Mouse (Mus musculus) lung, adult 2 months (tissue): ENCODE results near the gene Cdc42ep4. TPM values are rescaled to one million over a fixed set of nuclear protein-coding genes. Genes with fewer than 3 reads are reported as not detected.

Source experiments
- DNase-seq: peaks from one replicate; pipeline ENCODE4 v3.0.0; 2022
- H3K4me1 ChIP-seq: fragments of 200-500 bp; 2 replicates; pipeline ENCODE4 v1.6.1; 2011; ENCODE audit warnings: low read length; ENCODE audit not compliant: control insufficient read depth, insufficient read depth
- H3K4me3 ChIP-seq: fragments of 200-500 bp; replicated peaks from 2 replicates; pipeline ENCODE3; 2011; ENCODE audit warnings: low read depth, mild to moderate bottlenecking, control low read depth, low read length; ENCODE audit errors: extremely low read depth
- CTCF ChIP-seq: fragments of 200-500 bp; IDR thresholded peaks from 2 replicates; pipeline ENCODE4 v1.5.1; 2011; ENCODE audit warnings: mild to moderate bottlenecking, low read length, control low read depth; ENCODE audit not compliant: insufficient read depth
- POLR2A ChIP-seq: fragments of 200-500 bp; IDR thresholded peaks from 2 replicates; pipeline ENCODE4 v1.6.1; 2011; ENCODE audit warnings: low read depth, mild to moderate bottlenecking, control low read depth, low read length, borderline replicate concordance; ENCODE audit errors: extremely low read depth
- WGBS: fragments of 180-500 bp; shearing (Covaris S2); methylation state at CpG from one replicate; pipeline ENCODE4 v1.1.7; 2018; 5-methylcytosine and 5-hydroxymethylcytosine counted together
- polyA plus RNA-seq: library from polyadenylated mRNA; depleted of rRNA; stranded (reverse); fragments of >200 nt; gene quantifications from 2 replicates; pipeline ENCODE4 v1.2.3, GENCODE M21; 2012

Gene Cdc42ep4
- polyA plus RNA-seq, 1 experiment, result 80.4 TPM

DNA sequence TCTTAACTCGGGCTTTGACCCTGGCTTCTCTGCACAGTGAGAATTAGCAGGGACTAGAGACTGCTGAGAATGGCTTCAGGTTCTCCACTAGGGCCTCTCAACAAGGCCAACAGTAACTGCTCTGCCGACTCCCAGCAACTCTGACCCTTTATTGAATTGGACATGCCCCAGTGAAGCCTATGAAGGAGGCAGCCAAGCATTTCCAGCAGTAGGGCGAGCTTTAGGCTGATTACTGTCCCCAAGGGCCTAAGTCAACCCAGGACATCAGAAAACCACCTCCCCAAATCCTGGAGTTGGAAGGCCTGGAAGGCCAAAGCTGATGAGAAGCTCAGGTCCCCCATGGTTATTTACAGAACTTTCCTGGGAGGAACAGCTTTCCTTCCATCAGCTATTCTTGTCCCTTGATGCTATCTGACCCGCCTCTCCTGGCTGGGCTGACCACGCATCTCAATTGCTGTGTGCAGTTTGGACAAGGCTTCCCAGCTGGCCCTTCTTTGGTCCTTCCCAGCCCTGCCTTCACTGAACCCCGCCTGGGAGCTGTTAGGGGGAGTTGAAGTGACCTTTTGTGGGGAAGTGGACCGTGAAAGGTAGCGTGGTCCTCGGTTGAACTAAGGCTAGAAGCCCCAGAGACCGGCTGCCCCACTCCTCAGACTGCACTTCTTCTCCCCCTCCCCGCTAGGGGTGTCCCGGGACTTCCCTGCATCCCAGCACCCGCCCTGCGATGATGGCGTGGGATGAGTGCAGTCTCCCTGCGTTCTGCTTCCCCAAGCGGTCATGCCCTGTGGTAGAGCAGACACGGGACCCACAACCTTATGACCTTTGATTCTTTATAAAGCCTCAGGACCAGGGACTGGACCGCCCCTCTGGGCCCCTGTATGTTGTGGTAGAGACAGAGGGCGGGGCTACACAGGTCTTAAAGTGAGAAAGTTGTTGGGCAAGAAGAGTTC, 27.3 kb upstream of the Cdc42ep4 start:
- Histone ChIP-seq H3K4me3 (no peak overlapping the region), H3K4me1 (0 out of 2 replicates have a peak, but pooled peaks cover 3% of the 10 kb centered on the region)
- 55% methylated on average over 20 of the region's 20 CpGs for WGBS
- no peak for TF ChIP-seq POLR2A
- no peak for TF ChIP-seq CTCF
- DNase-seq, result peak; percentile 28

DNA sequence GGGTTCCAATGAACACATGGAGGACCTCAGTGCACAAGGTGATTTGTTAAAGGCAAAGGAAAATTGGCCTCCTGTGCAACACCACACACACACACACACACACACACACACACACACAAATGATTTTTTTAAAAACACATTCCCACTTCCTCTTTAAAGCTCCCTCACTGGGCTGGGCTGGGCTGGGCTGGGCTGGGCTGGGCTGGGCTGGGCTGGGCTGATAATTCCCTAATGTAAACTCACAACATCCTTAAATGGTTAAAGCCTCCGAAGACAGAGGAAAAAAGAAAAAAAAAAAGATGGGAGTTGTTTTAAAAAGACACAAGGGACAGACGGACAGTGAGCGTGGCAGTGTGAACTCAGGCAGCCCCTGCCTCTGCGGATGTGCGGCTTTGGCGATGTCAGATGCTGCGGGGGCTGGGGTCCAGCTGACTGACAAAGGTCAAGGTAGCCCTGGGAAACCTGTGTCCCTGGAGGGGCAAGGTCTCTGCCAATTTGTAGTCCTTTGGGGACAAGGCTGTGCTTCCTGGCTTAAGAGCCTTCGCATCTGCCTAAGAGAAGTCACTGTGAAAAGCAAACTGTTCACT, 26.3 kb upstream of the Cdc42ep4 start:
- Histone ChIP-seq H3K4me1 (0 out of 2 replicates have a peak, but pooled peaks cover 3% of the 10 kb centered on the region), H3K4me3 (no peak overlapping the region)
- TF ChIP-seq POLR2A (0 out of 2 replicates have a peak, but pooled peaks have one; percentile 9), CTCF (no peak)
- 52% methylated on average over 8 of the region's 8 CpGs for WGBS
- no peak for DNase-seq

DNA sequence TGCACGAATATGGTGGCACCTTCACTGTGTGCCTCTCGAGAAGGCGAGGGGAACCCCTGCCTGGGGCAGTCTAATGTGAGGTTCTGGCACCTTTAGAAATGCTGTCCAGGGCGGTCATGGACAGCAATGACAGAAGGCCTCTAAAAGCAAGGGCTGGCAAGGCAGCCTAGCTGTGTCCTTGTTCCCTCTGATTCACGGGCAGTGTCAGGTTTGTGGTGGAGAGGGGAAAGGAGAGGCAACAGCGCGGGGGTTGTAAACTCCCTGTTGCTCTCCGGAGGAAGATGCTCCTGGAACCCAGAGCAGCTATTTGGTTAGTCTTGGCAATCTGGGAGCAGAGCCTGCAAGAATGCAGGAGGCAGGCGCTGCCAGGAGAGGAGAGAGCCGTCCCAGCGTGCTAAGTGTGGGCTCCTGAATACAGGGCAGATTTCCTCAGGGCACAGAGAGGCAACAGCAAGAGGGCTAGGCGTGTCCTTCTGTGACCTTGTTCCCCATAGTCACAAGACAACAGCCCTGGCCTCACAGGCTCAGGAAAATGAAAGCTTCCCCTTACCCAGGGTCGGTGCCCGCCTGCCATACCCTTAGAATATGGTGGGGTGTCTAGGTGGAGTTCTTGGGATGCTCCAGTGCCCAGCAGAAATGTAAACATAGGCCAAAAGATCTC, 25.3 kb upstream of the Cdc42ep4 start:
- 0 out of 2 replicates have a peak, but pooled peaks cover 3% of the 10 kb centered on the region for H3K4me1 ChIP-seq
- WGBS, result 71% methylated on average over 14 of the region's 14 CpGs
- no peak for DNase-seq
- TF ChIP-seq POLR2A (no peak), CTCF (no peak)
- no peak overlapping the region for H3K4me3 ChIP-seq

DNA sequence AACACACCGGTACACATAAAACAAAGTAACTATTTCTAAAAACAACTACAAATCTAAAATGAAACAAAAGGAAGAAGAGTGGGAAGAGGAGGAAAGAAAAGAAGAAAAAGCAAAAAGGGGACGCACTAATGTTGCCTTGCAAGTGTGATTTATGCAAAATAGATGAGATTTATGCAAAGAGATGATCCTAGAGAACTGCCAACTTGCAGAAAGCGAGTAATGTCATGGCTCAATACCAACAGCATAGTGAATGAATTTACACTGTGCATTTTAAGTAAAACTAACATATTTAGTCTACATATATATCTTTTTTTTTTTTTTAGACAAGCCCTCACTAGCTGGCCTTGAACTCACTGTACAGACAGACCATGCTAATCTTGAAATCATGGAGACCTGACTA, 23.1 kb upstream of the Cdc42ep4 start:
- Histone ChIP-seq H3K4me3 (no peak overlapping the region), H3K4me1 (0 out of 2 replicates have a peak, but pooled peaks cover 3% of the 10 kb centered on the region)
- no peak for DNase-seq
- no peak for TF ChIP-seq POLR2A
- TF ChIP-seq CTCF, result no peak
- WGBS, result 87% methylated on average over 3 of the region's 3 CpGs

DNA sequence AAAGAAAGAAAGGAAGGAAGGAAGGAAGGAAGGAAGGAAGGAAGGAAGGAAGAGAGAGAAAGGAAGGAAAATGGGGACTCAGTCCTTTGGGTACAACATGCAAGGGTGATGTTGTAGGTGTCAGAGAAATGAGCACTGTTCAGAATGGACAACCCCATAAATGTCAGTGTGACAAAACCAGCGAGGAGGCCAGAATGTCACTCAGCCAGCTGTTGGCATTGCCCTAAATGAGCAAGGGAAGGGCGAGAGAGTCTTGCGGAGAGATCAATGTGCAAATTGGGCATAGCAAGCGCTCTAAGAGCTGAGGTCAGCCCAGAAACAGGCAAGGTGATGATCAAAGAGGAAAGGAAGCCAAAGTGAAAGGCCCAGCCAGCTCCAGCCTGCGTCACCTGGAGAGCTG, 21.5 kb upstream of the Cdc42ep4 start:
- Histone ChIP-seq H3K4me1 (0 out of 2 replicates have a peak, but pooled peaks cover 2% of the 10 kb centered on the region), H3K4me3 (no peak overlapping the region)
- TF ChIP-seq POLR2A (no peak), CTCF (no peak)
- WGBS, result 95% methylated on average over 5 of the region's 5 CpGs
- DNase-seq, result no peak

DNA sequence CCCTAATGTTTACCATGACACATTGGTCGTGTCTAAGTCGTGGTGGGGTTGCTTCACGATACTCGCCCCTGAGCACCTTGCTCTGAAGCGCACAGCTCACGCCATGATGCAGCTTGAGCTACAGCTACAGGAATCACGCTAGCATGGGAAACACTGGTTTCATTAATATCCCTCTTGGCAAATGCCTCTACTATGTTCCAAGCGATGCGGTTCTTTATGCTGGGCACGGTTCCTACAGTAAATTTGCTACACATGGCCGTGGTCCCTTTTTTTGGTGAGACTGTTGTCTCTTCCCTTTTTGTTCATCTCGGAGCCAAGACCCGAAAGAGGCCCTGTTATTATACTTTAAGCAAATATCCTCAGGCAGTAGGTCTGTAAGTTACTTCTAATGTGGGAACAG, 19.5 kb upstream of the Cdc42ep4 start:
- DNase-seq, result no peak

DNA sequence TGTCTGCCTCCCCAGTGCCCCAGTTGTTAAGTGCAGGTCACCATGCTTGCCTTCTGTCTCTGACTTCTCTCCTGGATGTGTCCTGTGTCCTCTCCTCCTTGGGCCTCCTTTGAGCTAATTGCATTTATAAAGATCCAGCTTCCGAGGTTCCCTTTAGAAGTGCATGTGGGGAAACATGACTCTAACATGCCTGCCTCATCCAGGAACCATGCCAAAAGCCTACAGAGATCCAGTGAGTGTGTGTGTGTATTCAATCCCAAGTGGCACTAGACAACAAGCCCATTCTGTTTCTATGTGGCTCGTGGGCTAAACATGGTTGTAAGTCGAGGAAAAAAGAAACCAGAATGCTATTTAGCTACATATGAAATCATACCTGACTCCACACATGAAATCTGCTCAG, 16.7 kb upstream of the Cdc42ep4 start:
- no peak for DNase-seq
- 64% methylated on average over 3 of the region's 3 CpGs for WGBS
- Histone ChIP-seq H3K4me3 (no peak overlapping the region), H3K4me1 (peaks cover 9% of the 10 kb centered on the region)
- TF ChIP-seq POLR2A (no peak), CTCF (no peak)

More for the DNA sequence above, 19.5 kb upstream of the Cdc42ep4 start:
- H3K4me1 ChIP-seq, result peaks cover 9% of the 10 kb centered on the region
- WGBS, result 84% methylated on average over 13 of the region's 13 CpGs
- no peak for TF ChIP-seq POLR2A
- no peak for TF ChIP-seq CTCF
- H3K4me3 ChIP-seq, result no peak overlapping the region

DNA sequence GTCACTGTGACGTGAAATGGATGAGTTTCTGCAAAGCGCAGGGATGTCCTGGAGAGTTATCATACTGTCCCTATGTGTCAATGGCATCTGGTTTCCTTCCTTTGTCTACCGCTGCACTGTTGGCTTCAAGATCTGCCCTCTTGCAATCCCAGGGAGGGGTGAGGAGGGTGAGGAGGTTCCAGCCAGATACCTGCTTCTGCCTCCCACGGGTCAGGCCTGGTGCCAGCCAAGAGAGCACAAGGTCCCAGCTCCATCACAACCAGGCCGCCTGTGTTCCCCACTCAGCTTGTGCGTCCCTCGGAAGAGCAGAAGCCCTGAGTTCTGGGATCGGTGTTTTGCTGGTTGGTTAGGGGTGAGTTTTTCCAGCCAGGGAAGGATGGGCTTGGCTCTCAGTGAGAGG, 15.6 kb upstream of the Cdc42ep4 start:
- Histone ChIP-seq H3K4me3 (peak overlapping the region; percentile 35), H3K4me1 (peaks cover 9% of the 10 kb centered on the region)
- WGBS, result 42% methylated on average over 8 of the region's 8 CpGs
- TF ChIP-seq CTCF, result no peak
- peak; percentile 51; the same call in 1 of the 2 replicates for TF ChIP-seq POLR2A
- no peak for DNase-seq

DNA sequence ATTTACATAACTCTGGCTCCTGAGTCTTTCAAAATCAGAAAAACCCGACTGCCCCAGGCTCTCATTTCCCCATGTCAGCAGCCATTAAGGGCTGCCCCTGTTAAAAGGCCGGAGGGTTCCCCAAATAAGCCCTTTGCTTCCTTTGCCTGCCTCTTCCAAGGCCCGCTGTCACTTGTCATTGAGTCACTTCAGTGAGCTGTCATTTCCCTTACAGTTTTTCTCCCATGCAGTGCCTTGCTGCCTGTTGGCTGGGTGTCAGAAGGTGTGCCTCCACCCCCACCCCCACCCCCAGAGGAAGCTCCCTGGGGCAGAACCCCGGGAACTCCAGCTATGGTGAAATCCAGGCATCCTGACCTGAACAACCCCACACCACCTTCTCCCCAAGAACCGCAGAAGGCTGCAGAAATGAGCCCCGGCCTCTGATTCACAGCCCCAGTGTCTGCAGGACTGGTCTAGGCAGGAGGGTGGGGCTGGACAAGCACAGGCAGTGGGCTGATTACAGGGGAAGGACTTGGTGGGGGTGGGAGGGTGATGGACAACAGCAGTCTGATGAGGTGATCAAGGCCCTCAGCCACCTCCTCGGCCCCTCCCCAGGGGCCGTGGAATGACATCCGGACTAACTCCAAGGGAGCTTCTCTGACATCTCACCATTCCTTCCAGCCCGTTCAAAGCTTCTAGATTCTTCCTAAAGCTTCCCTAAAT, 14.8 kb upstream of the Cdc42ep4 start:
- Histone ChIP-seq H3K4me1 (peaks cover 9% of the 10 kb centered on the region), H3K4me3 (no peak overlapping the region)
- no peak for TF ChIP-seq CTCF
- TF ChIP-seq POLR2A, result no peak
- 39% methylated on average over 10 of the region's 10 CpGs for WGBS
- DNase-seq, result no peak
